Mouse (Mus musculus): ENCODE results near the gene Ptpn14.

Ptpn14 gene

GRCm38 (mm10) chr1:189770516-189770915 is 42.4 kb downstream of the Ptpn14 start:
- DNase-seq (ENCODE audit: low spot score in 2 of 2): no peak

DNA sequence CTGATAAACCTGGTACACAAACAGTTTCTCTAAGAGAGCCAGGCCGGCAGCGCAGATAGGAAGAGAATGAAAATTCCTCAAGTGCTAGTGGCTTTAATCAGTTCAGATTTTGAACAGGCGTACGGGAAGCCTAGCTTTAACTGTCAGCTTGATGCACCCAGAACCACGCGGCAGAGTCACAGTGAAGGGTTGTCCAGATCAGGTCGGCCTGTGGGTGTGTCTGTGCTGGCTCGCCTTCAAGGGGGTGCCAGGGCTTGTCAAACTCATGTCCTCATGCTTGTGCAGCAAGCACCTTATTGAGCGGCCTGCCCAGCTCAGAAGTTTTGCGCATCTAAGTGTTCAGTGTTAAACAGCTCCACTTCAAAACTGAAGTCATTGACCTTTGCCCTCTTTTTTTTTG is 44.6 kb downstream of the Ptpn14 start:
- DNase-seq (ENCODE audit: low spot score in 2 of 2): no peak

GRCm38 (mm10) chr1:189774778-189775177 is 46.7 kb downstream of the Ptpn14 start:
- DNase-seq (ENCODE audit: low spot score in 2 of 2): no peak

GRCm38 (mm10) chr1:189777207-189777606 is 49.1 kb downstream of the Ptpn14 start:
- no peak for DNase-seq (ENCODE audit: low spot score in 2 of 2)

GRCm38 (mm10) chr1:189778343-189778742 is 50.3 kb downstream of the Ptpn14 start:
- DNase-seq (ENCODE audit: low spot score in 2 of 2): no peak

- DNase-seq (ENCODE audit: low spot score in 2 of 2): no peak
Measured at GRCm38 (mm10) chr1:189779226-189779625, 51.2 kb downstream of the Ptpn14 start.

- no peak for DNase-seq (ENCODE audit: low spot score in 2 of 2)
Measured at GRCm38 (mm10) chr1:189781721-189782345, 53.8 kb downstream of the Ptpn14 start.

DNA sequence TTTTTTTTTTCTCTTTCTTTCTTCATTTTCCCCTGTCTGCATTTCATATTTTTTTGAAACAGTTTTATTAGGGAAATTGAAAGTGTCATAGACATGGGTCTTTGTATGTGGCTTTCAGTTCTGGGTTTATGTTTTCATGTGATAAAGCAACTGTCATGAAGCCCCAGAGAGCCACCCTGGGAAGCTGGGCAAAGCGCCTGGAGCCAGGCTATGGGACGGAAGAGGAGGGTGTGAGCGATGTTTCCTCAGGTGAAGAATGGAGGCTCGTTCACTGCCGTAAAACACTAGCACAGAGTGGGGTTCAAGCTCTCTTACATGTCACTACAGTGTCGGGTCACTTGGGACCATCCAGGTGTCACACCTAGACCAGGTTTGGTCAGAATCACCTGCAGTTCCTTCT is 54.6 kb downstream of the Ptpn14 start:
- DNase-seq (ENCODE audit: low spot score in 2 of 2): no peak

GRCm38 (mm10) chr1:189784503-189784902 is 56.4 kb downstream of the Ptpn14 start:
- no peak for DNase-seq (ENCODE audit: low spot score in 2 of 2)

GRCm38 (mm10) chr1:189786707-189787485 is 58.8 kb downstream of the Ptpn14 start:
- DNase-seq (ENCODE audit: low spot score in 2 of 2): no peak

DNA sequence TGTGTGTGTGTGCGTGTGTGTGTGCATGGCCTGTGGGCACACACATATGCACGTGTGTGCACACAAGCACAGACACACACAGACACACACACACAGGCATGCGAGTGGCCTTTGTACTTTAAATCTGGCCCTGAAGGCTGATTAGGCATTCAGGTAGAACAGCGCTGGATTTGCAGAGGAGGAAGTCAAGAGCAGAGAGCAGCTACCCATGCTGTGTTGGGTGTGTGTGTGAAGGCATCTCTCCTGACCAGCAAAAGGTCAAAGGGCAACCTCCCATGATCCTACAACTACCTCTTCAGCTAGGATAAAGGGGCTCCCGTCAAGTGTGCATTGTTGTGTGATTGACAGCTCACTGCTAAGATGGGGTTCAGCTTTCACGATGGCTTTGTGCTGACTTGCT is 61.5 kb downstream of the Ptpn14 start:
- DNase-seq (ENCODE audit: low spot score in 2 of 2): no peak

- no peak for DNase-seq (ENCODE audit: low spot score in 2 of 2)
Measured at GRCm38 (mm10) chr1:189790666-189791065, 62.6 kb downstream of the Ptpn14 start.

DNA sequence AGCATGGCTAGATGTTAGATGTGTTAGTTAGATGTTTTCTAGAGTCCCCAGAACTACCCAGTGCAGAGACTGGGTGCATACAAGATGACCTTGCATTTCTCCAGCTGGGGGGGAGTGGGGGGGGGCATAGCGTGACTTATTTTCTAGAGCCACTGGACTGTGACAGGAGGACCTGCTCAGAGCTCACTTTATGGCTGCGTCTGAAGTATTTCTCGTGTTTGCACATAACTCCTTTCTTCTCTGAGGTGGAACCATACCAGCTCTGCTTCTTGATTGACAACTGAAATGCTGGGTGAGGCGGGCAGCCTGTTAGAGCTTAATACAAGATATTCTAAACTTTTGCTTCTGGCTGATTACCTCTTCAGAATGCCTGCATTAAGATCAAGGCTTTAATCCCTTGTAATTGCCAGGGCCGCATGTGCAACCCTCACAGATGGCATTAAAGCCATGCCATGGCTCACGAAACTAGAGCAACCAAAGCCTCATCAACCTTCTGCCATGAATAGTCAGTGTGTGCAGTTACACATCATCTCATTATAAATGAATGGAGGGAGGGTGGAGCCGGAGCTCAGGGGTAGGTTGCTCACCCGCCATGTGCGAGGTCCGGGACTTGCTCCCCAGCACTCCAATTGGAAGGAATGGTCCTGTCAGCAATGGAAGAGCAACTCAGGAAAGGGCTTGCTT is 63.6 kb downstream of the Ptpn14 start:
- DNase-seq (ENCODE audit: low spot score in 2 of 2): no peak

- DNase-seq (ENCODE audit: low spot score in 2 of 2): no peak
Measured at GRCm38 (mm10) chr1:189792560-189793195, 64.6 kb downstream of the Ptpn14 start.

GRCm38 (mm10) chr1:189798949-189799348 is 70.9 kb downstream of the Ptpn14 start:
- no peak for DNase-seq (ENCODE audit: low spot score in 2 of 2)

GRCm38 (mm10) chr1:189800211-189800961 is 72.3 kb downstream of the Ptpn14 start:
- no peak for DNase-seq (ENCODE audit: low spot score in 2 of 2)

GRCm38 (mm10) chr1:189801303-189801702 is 73.2 kb downstream of the Ptpn14 start:
- DNase-seq (ENCODE audit: low spot score in 2 of 2): no peak

GRCm38 (mm10) chr1:189802575-189802974 is 74.5 kb downstream of the Ptpn14 start:
- no peak for DNase-seq (ENCODE audit: low spot score in 2 of 2)

- DNase-seq (ENCODE audit: low spot score in 2 of 2): no peak
Measured at GRCm38 (mm10) chr1:189803742-189804141, 75.7 kb downstream of the Ptpn14 start.

DNA sequence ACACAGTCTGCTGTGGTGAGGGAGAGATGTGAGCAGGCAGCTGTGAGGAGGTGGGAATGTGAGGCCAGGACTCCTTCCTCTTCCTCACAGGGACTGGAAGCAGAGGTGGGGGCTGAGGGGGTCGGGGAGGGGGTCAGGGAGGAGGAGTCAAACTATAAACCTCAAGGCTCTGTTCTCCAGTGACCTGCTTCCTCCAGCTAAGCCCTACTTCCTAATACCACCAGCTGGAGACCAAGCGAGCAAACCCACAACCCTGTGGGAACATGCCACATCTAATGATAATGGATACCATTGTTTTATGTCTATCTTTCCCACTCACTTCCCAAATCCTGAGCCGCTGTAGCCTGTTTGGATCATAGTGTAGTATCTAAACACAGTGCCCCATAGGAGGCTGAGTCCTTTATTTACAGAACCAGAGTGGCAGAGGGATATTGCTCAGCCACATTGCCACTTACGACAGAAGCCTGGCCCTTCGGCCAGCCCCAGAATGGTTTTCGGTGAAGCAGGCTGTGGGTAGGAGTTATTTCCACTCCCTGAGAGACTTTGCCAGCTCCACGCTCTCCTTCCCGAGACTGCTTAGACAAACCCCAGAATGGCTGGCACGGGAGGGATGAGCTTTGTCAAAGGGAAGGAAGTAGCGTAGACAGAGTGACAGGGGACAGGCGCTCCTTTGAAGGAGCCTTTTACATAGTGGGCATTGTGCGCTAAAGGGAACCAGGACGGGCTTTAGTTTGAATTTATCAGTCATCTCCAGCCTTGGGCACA is 78.6 kb downstream of the Ptpn14 start:
- no peak for DNase-seq (ENCODE audit: low spot score in 2 of 2)

DNA sequence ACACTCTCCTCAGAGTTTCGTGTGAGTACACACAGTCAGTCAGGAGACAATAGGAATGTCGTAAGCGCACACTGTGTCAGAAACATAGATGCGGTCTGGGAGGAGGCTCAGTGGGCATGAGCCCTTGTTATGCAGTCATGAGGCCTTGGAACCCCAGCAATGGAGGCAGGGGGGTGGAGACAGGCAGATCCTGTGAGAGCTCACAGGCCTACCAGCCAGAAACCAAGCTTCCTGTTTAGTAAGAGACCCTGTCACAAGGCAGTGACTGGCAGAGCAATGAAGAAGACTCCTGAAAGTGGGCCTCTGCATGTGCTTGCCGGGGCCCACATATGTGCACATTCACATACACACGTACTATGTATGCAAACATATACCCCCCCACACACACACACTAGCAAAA is 79.9 kb downstream of the Ptpn14 start:
- DNase-seq (ENCODE audit: low spot score in 2 of 2): no peak

Data from cerebellum, postnatal 4 days (tissue).